Mouse (Mus musculus) C2C12 (cell line): ENCODE measurements around the gene Rhbdd2. TPM values are rescaled to one million over a fixed set of nuclear protein-coding genes. Genes with fewer than 3 reads are reported as not detected.

Experiments used
- H3K27me3 ChIP-seq: one replicate; pipeline ENCODE4 v1.6.1; 2011; ENCODE audit not compliant: control insufficient read depth, insufficient read depth, insufficient read length
- H3K36me3 ChIP-seq: one replicate; pipeline ENCODE4 v1.6.1; 2011; ENCODE audit not compliant: control insufficient read depth, insufficient read depth
- H3K4me3 ChIP-seq: one replicate; pipeline ENCODE4 v1.5.1; 2011; ENCODE audit warnings: mild to moderate bottlenecking, control low read depth; ENCODE audit not compliant: poor library complexity, insufficient read depth, severe bottlenecking
- H3K79me2 ChIP-seq: one replicate; pipeline ENCODE4 v1.6.1; 2011; ENCODE audit not compliant: control insufficient read depth, insufficient read depth
- H3K79me3 ChIP-seq: one replicate; pipeline ENCODE4 v1.6.1; 2011; ENCODE audit warnings: low read depth, control low read depth
- H3ac ChIP-seq: one replicate; pipeline ENCODE3; 2011; ENCODE audit warnings: low read depth; ENCODE audit not compliant: control insufficient read depth, insufficient read length
- CEBPB ChIP-seq: IDR thresholded peaks from one replicate; pipeline ENCODE4 v1.6.1; 2011; ENCODE audit warnings: low read depth, mild to moderate bottlenecking, control low read depth, moderate library complexity
- CTCF ChIP-seq: IDR thresholded peaks from one replicate; pipeline ENCODE4 v1.5.1; 2011; ENCODE audit not compliant: control insufficient read depth, insufficient read depth, insufficient read length
- FOSL1 ChIP-seq: IDR thresholded peaks from one replicate; pipeline ENCODE4 v1.8.0; 2011; ENCODE audit warnings: mild to moderate bottlenecking, low read length; ENCODE audit not compliant: poor library complexity, insufficient read depth, severe bottlenecking
- MAX ChIP-seq: IDR thresholded peaks from one replicate; pipeline ENCODE4 v1.6.1; 2011; ENCODE audit warnings: mild to moderate bottlenecking, control low read depth
- MYOD1 ChIP-seq: IDR thresholded peaks from one replicate; pipeline ENCODE4 v1.6.1; 2011; ENCODE audit warnings: low read depth; ENCODE audit not compliant: control insufficient read depth, insufficient read length
- MYOG ChIP-seq: IDR thresholded peaks from one replicate; pipeline ENCODE4 v1.6.1; 2011; ENCODE audit not compliant: control insufficient read depth, insufficient read length; ENCODE audit errors: extremely low read depth
- USF1 ChIP-seq: IDR thresholded peaks from one replicate; pipeline ENCODE4 v1.6.1; 2011; ENCODE audit warnings: low read depth, mild to moderate bottlenecking, control low read depth, moderate library complexity
- polyA plus RNA-seq: library from polyadenylated mRNA; unstranded; fragments of >200 nt; fragmentation: generic; extraction: Trizol; gene quantifications from one replicate; pipeline ENCODE4 v1.2.1, GENCODE M21; 2012; ENCODE audit warnings: missing spikeins

Rhbdd2 gene
- polyA plus RNA-seq, 1 experiment = 16.7 TPM

DNA sequence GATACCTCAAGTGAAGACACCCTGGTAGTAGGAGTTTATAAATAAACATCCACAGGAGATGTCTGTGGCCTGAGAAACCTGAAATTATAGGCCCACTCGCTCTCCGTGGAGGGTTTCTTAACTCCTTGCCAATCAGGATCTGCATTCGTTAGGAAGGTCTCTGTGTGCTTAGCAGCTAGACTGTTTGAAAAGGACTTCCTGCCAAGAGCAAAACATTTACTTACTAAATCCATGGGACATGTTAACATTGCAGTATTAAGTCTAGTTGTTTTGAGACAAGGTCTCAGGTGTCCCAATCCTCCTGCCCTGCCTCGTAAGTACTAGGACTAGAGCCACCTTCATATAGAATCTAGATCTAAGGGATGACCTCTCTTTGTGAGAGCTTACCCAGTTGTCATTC, 58.8 kb downstream of the Rhbdd2 start:
- no peak overlapping the region for H3K4me3 ChIP-seq
- no peaks in the 10 kb centered on the region for H3K36me3 ChIP-seq
- TF ChIP-seq CTCF = no peak
- no peak for TF ChIP-seq USF1
- H3K79me3 ChIP-seq = peaks cover 34% of the 10 kb centered on the region
- no peaks in the 10 kb centered on the region for H3K27me3 ChIP-seq
- H3ac ChIP-seq = no peak overlapping the region
- peaks cover 71% of the 10 kb centered on the region for H3K79me2 ChIP-seq

DNA sequence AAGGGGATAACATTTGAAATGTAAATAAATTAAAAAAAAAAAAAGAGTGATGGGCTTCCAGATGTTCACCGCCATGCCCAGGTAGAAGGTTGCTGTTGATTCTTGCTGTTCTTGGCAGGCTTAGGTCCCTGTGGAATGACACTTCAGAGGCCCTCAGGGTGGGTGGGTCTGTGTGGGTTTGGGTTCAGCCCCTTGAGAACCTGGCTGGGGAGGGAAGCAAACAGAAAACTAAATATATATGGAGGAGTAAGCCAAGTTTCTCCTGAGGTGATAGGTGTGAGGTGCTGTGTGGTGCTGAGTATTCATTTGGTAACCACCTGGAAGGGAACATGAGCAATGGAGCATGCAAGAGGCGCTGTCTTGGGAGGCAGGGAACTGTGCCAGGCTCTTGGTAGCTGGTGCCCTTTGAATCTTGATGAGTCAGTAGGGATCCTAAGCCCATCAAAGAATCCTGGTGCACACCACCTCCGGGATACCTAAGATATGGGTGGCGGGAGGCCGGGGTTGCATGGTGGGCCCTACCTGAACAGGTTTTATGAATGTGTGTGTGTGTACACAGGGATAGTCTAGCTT, 60.9 kb downstream of the Rhbdd2 start:
- TF ChIP-seq USF1 = no peak
- TF ChIP-seq MYOD1 = no peak
- no peak for TF ChIP-seq CTCF
- no peak for TF ChIP-seq MYOG
- no peak for TF ChIP-seq CEBPB
- no peak for TF ChIP-seq MAX
- TF ChIP-seq FOSL1 = no peak
- H3K27me3 ChIP-seq = no peaks in the 10 kb centered on the region
- H3K36me3 ChIP-seq = peaks cover 7% of the 10 kb centered on the region
- no peak overlapping the region for H3K4me3 ChIP-seq
- H3ac ChIP-seq = no peak overlapping the region
- H3K79me3 ChIP-seq = peaks cover 40% of the 10 kb centered on the region
- H3K79me2 ChIP-seq = peaks cover 91% of the 10 kb centered on the region

- TF ChIP-seq CEBPB (no peak), MYOD1 (no peak), MYOG (no peak), FOSL1 (no peak), CTCF (no peak), MAX (no peak), USF1 (no peak)
Measured at GRCm38 (mm10) chr5:135695277-135695721, 62.9 kb downstream of the Rhbdd2 start.

More at GRCm38 (mm10) chr5:135695277-135695721, 62.9 kb downstream of the Rhbdd2 start:
- no peaks in the 10 kb centered on the region for H3K27me3 ChIP-seq
- H3K4me3 ChIP-seq = no peak overlapping the region
- H3K79me3 ChIP-seq = peaks cover 36% of the 10 kb centered on the region
- peaks cover 92% of the 10 kb centered on the region for H3K79me2 ChIP-seq
- no peak overlapping the region for H3ac ChIP-seq
- H3K36me3 ChIP-seq = peaks cover 15% of the 10 kb centered on the region

Other genes starting within 250 kb of the Rhbdd2 start
- 26.9 TPM for gene Pom121, start 238.1 kb upstream of the Rhbdd2 start, polyA plus RNA-seq
- gene Hip1, start 87.5 kb upstream of the Rhbdd2 start, polyA plus RNA-seq = 38.2 TPM
- gene Ccl26, start 69.0 kb upstream of the Rhbdd2 start, polyA plus RNA-seq = not detected
- not detected for gene Ccl24, start 59.6 kb upstream of the Rhbdd2 start, polyA plus RNA-seq
- gene Por, start 37.4 kb downstream of the Rhbdd2 start, polyA plus RNA-seq = 106 TPM
- gene Tmem120a, start 111.8 kb downstream of the Rhbdd2 start, polyA plus RNA-seq = 75.2 TPM
- gene Styxl1, start 145.8 kb downstream of the Rhbdd2 start, polyA plus RNA-seq = not detected
- gene Mdh2, start 145.9 kb downstream of the Rhbdd2 start, polyA plus RNA-seq = 700 TPM
- gene Srrm3, start 174.3 kb downstream of the Rhbdd2 start, polyA plus RNA-seq = not detected